Mouse (Mus musculus): ENCODE measurements around the gene Galr3.

DNA sequence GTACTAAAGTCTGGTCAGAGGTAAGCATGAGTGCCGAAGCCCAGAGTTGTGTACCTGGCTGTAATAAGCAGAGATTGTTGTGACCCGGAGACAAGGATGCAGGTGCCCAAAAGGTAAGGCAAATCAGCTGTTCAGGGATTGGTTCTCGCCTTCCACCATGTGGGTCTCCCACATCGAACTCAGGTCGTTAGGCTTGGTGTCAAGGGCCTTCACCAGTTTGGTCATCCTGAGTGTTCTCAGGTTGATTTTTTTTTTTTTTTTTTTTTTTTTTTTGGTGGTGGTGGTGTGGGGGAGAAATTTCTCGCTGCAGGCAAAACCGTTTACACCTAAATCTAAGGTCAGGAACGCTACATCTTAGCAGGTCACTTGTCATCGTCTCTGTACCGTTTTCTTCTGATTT, 32.8 kb downstream of the Galr3 start:
- TF ChIP-seq CTCF (IDR thresholded peaks at IDR 0.05 in 2 of 3, conservative IDR thresholded peaks at IDR 0.05 in 1 of 3; ENCODE audit: control insufficient read depth in 1 of 3, insufficient read depth in 1 of 3, low read depth in 2 of 3, low read length in 3 of 3, poor library complexity in 1 of 3, severe bottlenecking in 1 of 3) (no peak), USF1 (IDR thresholded peaks at IDR 0.05; ENCODE audit: low read depth, low read length) (no peak), ZMIZ1 (IDR thresholded peaks at IDR 0.05; ENCODE audit: low read depth, low read length) (no peak), TAL1 (IDR thresholded peaks at IDR 0.05; ENCODE audit: low read length) (no peak), ELF1 (IDR thresholded peaks at IDR 0.05; ENCODE audit: low read depth, low read length) (no peak)
